In genomic region chr19:29422013-29422645, GRCm38 (mm10) we compare ENCODE assay signal across 21 mouse cellular contexts. TPM values are rescaled to one million over a fixed set of nuclear protein-coding genes. Genes with fewer than 3 reads are reported as not detected.
"Had no signal": no experiment of that assay in that cellular context is flagged by ENCODE, and none has a peak within 500 bp of the region (broad histone marks: within the 10 kb centered on the region; RNA-seq: fewer than 3 reads in every experiment).

No protein-coding gene starts in this region.

- DNase-seq: liver, postnatal 0 days; lung, adult 2 months; lung, postnatal 14 days; lung, postnatal 36 days; midbrain, embryonic 14.5 days; right cerebral cortex, postnatal 25 days; right cerebral cortex, postnatal 4 days; spleen, adult 18-20 months; thymus, adult 18-20 months; thymus, postnatal 14 days; thymus, postnatal 36 days had no signal

- ATAC-seq: liver, postnatal 0 days; lung, postnatal 0 days; midbrain, embryonic 16.5 days had no signal

RNA-seq across cellular contexts. Expression of gene Pdcd1lg2, which starts 11.4 kb away (rescaled TPM):
- total RNA-seq: megakaryocyte-erythroid progenitor cell, adult 5-6 weeks had no signal
- polyA plus RNA-seq: liver, postnatal 0 days; midbrain, embryonic 10.5 days; midbrain, embryonic 12.5 days; midbrain, embryonic 14.5 days; midbrain, embryonic 16.5 days; myocyte; neural tube, embryonic 11.5 days; neural tube, embryonic 13.5 days; stomach, embryonic 14.5 days; stomach, embryonic 16.5 days had no signal
